Mouse (Mus musculus) heart, embryonic 11.5 days (tissue): ENCODE data around the gene Prm1. TPM values are rescaled to one million over a fixed set of nuclear protein-coding genes. Genes with fewer than 3 reads are reported as not detected.

Source experiments
- ATAC-seq: fragments of 200-750 bp; cut with Nextera tagmentation; replicated peaks from 2 replicates; pipeline ENCODE4 v1.8.0; 2017; ENCODE audit warnings: moderate library complexity; ENCODE audit not compliant: insufficient number of reproducible peaks, low FRiP score, low TSS enrichment
- H3K27ac ChIP-seq: fragments of 300-500 bp; sonication (generic); 2 replicates; pipeline ENCODE4 v1.5.1; 2014; ENCODE audit warnings: mild to moderate bottlenecking, low read depth, low read length
- H3K27me3 ChIP-seq: fragments of 300-500 bp; sonication (generic); 2 replicates; pipeline ENCODE4 v1.6.1; 2014; ENCODE audit warnings: mild to moderate bottlenecking, low read length, mixed read lengths; ENCODE audit not compliant: control insufficient read depth, insufficient read depth
- H3K36me3 ChIP-seq: fragments of 300-500 bp; sonication (generic); 2 replicates; pipeline ENCODE4 v1.6.1; 2014; ENCODE audit warnings: mild to moderate bottlenecking, low read length, moderate library complexity, mixed read lengths; ENCODE audit not compliant: control insufficient read depth, insufficient read depth
- H3K4me1 ChIP-seq: fragments of 300-500 bp; sonication (generic); 2 replicates; pipeline ENCODE4 v1.6.1; 2014; ENCODE audit warnings: low read length; ENCODE audit not compliant: control insufficient read depth, insufficient read depth
- H3K4me2 ChIP-seq: fragments of 300-500 bp; sonication (generic); 2 replicates; pipeline ENCODE4 v1.6.1; 2014; ENCODE audit warnings: mild to moderate bottlenecking, moderate library complexity
- H3K4me3 ChIP-seq: fragments of 300-500 bp; sonication (generic); 2 replicates; pipeline ENCODE4 v1.5.1; 2014; ENCODE audit warnings: low read depth, low read length
- H3K9ac ChIP-seq: fragments of 300-500 bp; sonication (generic); 2 replicates; pipeline ENCODE4 v1.6.1; 2014; ENCODE audit warnings: mild to moderate bottlenecking, low read depth, low read length, moderate library complexity
- H3K9me3 ChIP-seq: fragments of 300-500 bp; sonication (generic); replicated peaks from 2 replicates; pipeline ENCODE4 v1.6.1; 2016; ENCODE audit warnings: low read length; ENCODE audit not compliant: control insufficient read depth
- WGBS: fragments of 180-500 bp; shearing (Covaris S2); extraction: QIAGEN DNeasy Blood & Tissue Kit; methylation state at CpG from one replicate; pipeline ENCODE4 v1.1.7; 2014; ENCODE audit not compliant: insufficient replicate concordance; 5-methylcytosine and 5-hydroxymethylcytosine counted together
- polyA plus RNA-seq: library from polyadenylated mRNA; unstranded; fragments of >200 nt; fragmentation: Nextera tagmentation; extraction: Ambion mirVana; gene quantifications from 2 replicates; pipeline ENCODE4 v1.2.1, GENCODE M21; 2014

Gene Prm1
- polyA plus RNA-seq, 1 experiment from 2014 or later = not detected

DNA sequence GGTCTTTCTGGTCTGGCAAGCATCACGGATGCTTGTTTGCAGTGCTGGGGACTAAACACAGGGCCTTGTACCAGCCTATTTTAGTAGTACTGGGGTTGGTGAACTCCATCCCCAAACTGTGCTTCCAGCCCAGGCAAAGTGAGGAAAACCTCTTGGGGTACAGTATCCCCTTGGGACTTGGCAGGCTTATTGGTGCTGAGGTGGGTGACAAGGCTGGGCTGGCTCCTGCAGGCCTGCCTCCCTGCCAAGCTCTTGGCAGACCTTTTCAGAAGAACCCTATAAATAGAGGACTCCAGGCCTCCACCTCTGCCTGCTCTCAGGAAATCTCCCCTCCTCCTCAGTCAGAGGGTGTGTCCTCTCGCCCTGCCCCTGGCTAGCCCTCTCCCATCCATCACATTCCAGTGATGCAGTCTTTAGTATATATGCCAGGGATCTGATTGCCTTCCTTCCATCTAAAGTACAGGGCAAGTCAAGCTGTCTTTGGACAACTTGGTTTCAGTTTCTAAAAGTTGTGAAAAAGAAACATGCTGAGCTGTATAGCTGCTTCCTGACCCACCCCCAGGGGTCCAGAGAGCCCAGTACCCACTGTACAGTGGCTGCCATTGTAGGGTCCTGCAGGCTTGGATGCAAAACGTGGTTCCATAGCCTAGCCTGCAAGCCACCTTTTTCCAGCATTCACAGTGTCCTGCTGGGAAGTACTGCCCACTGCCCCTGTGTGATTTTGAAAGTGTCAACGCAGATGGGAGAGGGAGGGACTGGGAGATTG lies 18.7 kb downstream of the Prm1 start:
- H3K4me2 ChIP-seq = peak overlapping the region; percentile 92; the same call in 1 of the 2 replicates
- H3K4me3 ChIP-seq = no peak overlapping the region
- no peak overlapping the region for H3K27ac ChIP-seq
- no peak for ATAC-seq
- peaks cover 4% of the 10 kb centered on the region; the same call in 1 of the 2 replicates for H3K27me3 ChIP-seq
- WGBS = 46% methylated on average over 4 of the region's 4 CpGs
- no peak overlapping the region for H3K9ac ChIP-seq
- H3K9me3 ChIP-seq = no peaks in the 10 kb centered on the region
- no peaks in the 10 kb centered on the region for H3K36me3 ChIP-seq
- H3K4me1 ChIP-seq = peaks cover 35% of the 10 kb centered on the region

DNA sequence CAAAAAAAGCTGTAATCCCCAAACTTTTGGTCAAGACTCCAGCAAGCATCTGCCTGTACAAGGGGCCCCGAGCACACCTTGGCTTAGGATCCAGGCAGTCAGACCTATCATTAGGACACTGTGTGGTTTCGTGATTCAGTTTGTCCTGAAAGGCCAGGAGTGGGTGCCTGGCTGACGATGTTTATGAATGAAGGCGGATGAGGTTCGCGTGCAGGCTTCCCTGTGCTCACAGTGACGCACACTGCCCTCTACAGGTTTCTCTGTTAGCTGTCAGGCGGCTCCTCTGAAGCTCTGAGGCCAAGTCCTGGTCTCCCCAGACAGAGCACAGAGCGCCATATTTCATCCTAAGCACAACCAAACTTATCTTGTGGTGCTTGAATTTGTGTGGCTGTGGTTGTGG lies 19.4 kb downstream of the Prm1 start:
- Histone ChIP-seq H3K27ac (peak overlapping the region; percentile 96), H3K27me3 (peaks cover 4% of the 10 kb centered on the region; the same call in 1 of the 2 replicates), H3K4me2 (peak overlapping the region; percentile 92), H3K4me3 (peak overlapping the region; percentile 74), H3K9me3 (no peaks in the 10 kb centered on the region), H3K4me1 (peaks cover 42% of the 10 kb centered on the region), H3K9ac (peak overlapping the region; percentile 84), H3K36me3 (no peaks in the 10 kb centered on the region)
- ATAC-seq = no peak
- WGBS = 3% methylated on average over 9 of the region's 9 CpGs

DNA sequence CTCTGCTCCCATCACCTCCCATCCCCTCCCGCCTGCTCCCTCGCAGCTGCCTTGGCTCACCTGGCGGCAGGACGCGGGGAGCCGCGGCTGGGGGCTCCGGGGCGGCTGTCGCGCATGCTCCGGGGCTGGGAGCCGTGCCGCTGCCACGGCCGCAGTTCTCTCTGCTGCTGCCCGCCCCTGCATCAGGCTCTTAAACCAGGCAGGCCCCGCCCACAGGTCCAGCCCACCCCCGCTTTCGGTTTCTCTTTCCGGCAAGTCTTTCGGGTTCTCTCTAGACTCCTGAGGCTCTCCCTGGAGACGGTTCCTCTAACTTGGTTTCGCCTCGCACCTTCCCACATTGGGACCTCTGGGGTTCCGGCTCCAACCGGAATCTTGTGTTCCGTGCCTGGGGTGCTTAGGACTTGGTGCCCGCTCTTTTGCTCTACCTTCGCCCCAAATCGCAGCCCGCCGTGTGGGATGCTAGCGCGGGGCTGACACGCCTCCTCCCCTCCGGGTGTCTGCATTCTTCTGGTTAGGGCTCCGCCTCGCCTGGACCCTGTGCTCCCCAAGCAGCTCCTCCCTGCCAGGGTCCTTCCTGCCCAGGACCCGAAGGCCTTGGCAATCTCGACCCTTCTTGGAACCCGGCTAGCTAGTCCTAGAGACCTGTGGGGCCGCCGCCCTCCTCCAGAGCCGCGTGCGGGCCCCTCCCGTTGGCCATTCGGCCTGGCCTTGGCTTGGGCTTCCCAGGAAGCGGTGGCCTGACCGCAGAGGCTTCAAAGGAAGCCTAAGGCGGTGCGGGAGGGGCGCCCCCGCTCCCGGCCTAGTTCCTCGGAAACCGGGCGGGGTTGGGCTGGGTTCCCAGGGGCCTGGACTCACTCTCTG lies 20.0 kb downstream of the Prm1 start, which contains the start of gene Socs1:
Socs1 (minus strand) TSS at position 166 of the 861 bp plus-strand sequence.
- Histone ChIP-seq H3K4me2 (peak within 1 kb of the TSS; percentile 92), H3K27ac (peak within 1 kb of the TSS; percentile 96), H3K4me3 (peak within 1 kb of the TSS; percentile 74), H3K36me3 (no peaks in the 10 kb centered on the region), H3K9ac (peak within 1 kb of the TSS; percentile 84), H3K27me3 (peaks cover 4% of the 10 kb centered on the region; the same call in 1 of the 2 replicates), H3K9me3 (no peaks in the 10 kb centered on the region), H3K4me1 (peaks cover 48% of the 10 kb centered on the region)
- ATAC-seq = peak; percentile 81
- WGBS = under 1% methylated on average over 56 of the region's 59 CpGs

DNA sequence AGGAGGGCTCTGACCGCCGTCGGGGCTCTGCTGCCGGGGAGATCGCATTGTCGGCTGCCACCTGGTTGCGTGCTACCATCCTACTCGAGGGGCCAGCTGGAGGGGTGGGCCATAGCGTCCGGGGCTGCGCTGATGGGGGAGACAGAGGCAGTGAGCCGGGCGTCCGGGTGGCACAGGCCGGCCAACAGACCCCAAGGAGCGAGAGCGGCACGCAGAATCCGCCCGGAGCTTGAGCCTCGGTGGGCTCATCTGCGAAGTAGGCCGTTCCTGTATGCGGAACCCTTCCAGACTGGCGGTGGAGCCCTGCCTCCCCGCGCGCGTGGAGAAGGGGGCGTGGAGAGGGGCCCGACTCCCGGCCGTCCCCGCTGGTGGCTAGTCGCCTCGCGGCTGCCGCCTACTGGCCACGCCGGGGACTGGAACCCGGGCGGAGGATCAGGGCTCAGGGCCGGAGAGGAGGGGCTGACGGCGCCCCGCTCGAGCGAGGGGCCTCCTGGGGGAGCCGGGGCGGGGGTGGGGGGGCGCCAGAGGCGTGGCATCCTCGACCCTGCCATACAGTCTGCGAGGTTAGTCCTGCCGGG lies 20.8 kb downstream of the Prm1 start:
- no peaks in the 10 kb centered on the region for H3K9me3 ChIP-seq
- peak; percentile 64 for ATAC-seq
- H3K27ac ChIP-seq = peak overlapping the region; percentile 96
- peak overlapping the region; percentile 92 for H3K4me2 ChIP-seq
- no peaks in the 10 kb centered on the region for H3K36me3 ChIP-seq
- peak overlapping the region; percentile 84 for H3K9ac ChIP-seq
- peaks cover 48% of the 10 kb centered on the region for H3K4me1 ChIP-seq
- peak overlapping the region; percentile 74 for H3K4me3 ChIP-seq
- peaks cover 2% of the 10 kb centered on the region; the same call in 1 of the 2 replicates for H3K27me3 ChIP-seq
- WGBS = under 1% methylated on average over 42 of the region's 55 CpGs

DNA sequence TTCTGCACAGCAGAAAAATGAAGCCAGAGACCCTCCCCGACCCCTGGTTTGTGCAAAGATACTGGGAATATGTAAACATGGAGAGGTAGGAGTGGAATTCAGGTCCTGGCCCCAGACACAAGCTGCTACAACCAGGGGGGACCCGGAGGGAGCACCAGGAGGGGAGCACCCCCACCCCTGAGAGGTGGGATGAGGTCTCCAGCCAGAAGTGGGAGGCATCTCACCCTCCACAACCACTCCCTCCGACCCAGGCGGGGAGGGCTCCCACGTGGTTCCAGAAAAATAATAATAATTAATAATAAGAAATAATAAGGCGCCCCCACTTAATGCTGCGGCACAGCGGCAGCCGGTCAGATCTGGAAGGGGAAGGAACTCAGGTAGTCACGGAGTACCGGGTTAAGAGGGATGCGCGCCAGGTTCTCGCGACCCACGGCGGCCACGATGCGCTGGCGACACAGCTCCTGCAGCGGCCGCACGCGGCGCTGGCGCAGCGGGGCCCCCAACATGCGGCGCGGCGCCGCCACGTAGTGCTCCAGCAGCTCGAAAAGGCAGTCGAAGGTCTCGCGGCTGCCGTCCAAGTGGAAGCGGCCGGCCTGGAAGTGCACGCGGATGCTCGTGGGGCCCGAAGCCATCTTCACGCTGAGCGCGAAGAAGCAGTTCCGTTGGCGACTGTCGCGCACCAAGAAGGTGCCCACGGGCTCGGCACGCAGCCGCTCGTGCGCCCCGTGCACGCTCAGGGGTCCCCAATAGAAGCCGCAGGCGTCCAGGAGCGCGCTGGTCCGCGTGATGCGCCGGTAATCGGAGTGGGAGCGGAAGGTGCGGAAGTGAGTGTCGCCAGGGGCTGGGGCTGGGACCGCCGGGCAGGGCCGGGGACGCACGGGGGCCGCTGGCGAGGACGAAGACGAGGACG lies 21.5 kb downstream of the Prm1 start:
- Histone ChIP-seq H3K27ac (peak overlapping the region; percentile 96), H3K4me1 (peaks cover 48% of the 10 kb centered on the region), H3K9me3 (no peaks in the 10 kb centered on the region), H3K4me3 (peak overlapping the region; percentile 74), H3K9ac (peak overlapping the region; percentile 84), H3K27me3 (no peaks in the 10 kb centered on the region; the same call in 1 of the 2 replicates), H3K4me2 (peak overlapping the region; percentile 92), H3K36me3 (no peaks in the 10 kb centered on the region)
- ATAC-seq = peak; percentile 0; the same call in 1 of the 2 replicates
- 3% methylated on average over 81 of the region's 81 CpGs for WGBS

DNA sequence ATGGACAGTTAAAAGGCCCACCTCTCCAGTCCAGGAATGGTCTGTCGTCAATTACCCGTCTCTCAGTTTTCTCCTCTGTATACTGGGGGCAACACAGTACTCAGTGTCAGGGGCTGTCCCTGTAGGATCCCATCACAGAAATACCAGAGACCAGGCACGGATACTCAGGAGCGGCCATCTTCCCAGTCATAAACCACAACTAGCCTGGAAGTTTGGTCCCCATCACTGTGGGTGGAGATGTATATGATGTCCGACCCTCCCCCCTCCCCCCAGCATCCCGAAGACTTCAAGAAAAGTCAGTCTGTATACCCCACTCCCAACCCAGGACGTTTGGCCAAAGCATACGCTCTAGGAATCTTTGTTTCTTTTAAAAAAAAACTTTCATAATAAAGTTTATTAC lies 22.2 kb downstream of the Prm1 start:
- 62% methylated on average over 8 of the region's 8 CpGs for WGBS
- H3K4me3 ChIP-seq = peak overlapping the region; percentile 74
- no peaks in the 10 kb centered on the region; the same call in 1 of the 2 replicates for H3K27me3 ChIP-seq
- H3K9ac ChIP-seq = no peak overlapping the region; the same call in 1 of the 2 replicates
- H3K4me1 ChIP-seq = peaks cover 48% of the 10 kb centered on the region
- H3K36me3 ChIP-seq = no peaks in the 10 kb centered on the region
- H3K9me3 ChIP-seq = no peaks in the 10 kb centered on the region
- no peak for ATAC-seq
- no peak overlapping the region for H3K27ac ChIP-seq
- H3K4me2 ChIP-seq = peak overlapping the region; percentile 92

DNA sequence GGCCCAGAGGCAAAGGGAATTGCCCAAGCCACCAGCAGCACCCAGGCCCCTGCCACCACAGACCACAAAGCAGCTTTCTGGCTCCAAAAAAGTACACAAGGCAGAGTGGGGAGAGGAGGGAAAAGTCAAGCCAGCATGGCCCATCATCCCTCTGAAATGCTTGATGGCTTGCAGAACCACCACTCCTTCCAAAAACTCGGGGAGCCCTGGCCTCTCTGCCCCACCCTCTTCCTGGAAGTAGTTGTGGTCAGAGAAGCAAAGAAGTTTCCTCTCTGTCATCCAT lies 22.5 kb downstream of the Prm1 start:
- no peaks in the 10 kb centered on the region for H3K36me3 ChIP-seq
- no peaks in the 10 kb centered on the region for H3K9me3 ChIP-seq
- peaks cover 48% of the 10 kb centered on the region for H3K4me1 ChIP-seq
- peak overlapping the region; percentile 43 for H3K9ac ChIP-seq
- 0 out of 2 replicates have a peak overlapping the region, but pooled peaks have one; percentile 74 for H3K4me3 ChIP-seq
- H3K27ac ChIP-seq = peak overlapping the region; percentile 73; the same call in 1 of the 2 replicates
- H3K27me3 ChIP-seq = no peaks in the 10 kb centered on the region; the same call in 1 of the 2 replicates
- H3K4me2 ChIP-seq = peak overlapping the region; percentile 92
- WGBS = 30% methylated on average over 1 of the region's 1 CpGs
- no peak for ATAC-seq
